Mouse (Mus musculus) ES-E14 (cell line): Measurements from ENCODE around the gene Lin54. TPM values are rescaled to one million over a fixed set of nuclear protein-coding genes. Genes with fewer than 3 reads are reported as not detected.
A peak's percentile ranks its signal among the peaks of the same experiment; 100 is the strongest.

ENCODE experiments used
- DNase-seq: peaks from one replicate; pipeline ENCODE4 v3.0.0-alpha.2; 2013; ENCODE audit warnings: low read depth, low spot score
- H3K27ac ChIP-seq: 2 replicates; pipeline ENCODE4 v1.5.1; 2012; ENCODE audit warnings: low read depth, mild to moderate bottlenecking, low read length, moderate library complexity, mixed read lengths; ENCODE audit not compliant: poor library complexity, insufficient read depth, severe bottlenecking
- H3K36me3 ChIP-seq: 2 replicates; pipeline ENCODE4 v1.6.1; 2012; ENCODE audit warnings: mild to moderate bottlenecking, low read length, moderate library complexity, mixed read lengths; ENCODE audit not compliant: control insufficient read depth, poor library complexity, insufficient read depth, severe bottlenecking
- H3K4me1 ChIP-seq, 2 experiments: fragments of 150-350 bp in 1 of 2; sonication (generic) in 1 of 2; 2 replicates each; pipeline ENCODE4 v1.6.1; 2012; ENCODE audit warnings: low read length in 2 of 2, mild to moderate bottlenecking in 1 of 2, mixed read lengths in 1 of 2; ENCODE audit not compliant: control insufficient read depth in 2 of 2, insufficient read depth in 2 of 2, poor library complexity in 1 of 2
- H3K4me3 ChIP-seq, 2 experiments: fragments of 150-350 bp in 1 of 2; sonication (generic) in 1 of 2; 2 replicates each; pipeline ENCODE4 v1.5.1; 2012; ENCODE audit warnings: low read length in 2 of 2, low read depth in 1 of 2, mild to moderate bottlenecking in 1 of 2, mixed read lengths in 1 of 2; ENCODE audit not compliant: insufficient read depth in 1 of 2, poor library complexity in 1 of 2, severe bottlenecking in 1 of 2
- H3K9ac ChIP-seq: 2 replicates; pipeline ENCODE4 v1.6.1; 2012; ENCODE audit warnings: low read depth, mild to moderate bottlenecking, low read length, mixed read lengths; ENCODE audit not compliant: poor library complexity, insufficient read depth, severe bottlenecking
- H3K9me3 ChIP-seq: fragments of 150-350 bp; sonication (generic); 2 replicates; pipeline ENCODE4 v1.6.1; 2012; ENCODE audit warnings: low read depth, mild to moderate bottlenecking, low read length; ENCODE audit not compliant: control insufficient read depth, insufficient read depth
- CHD2 ChIP-seq: IDR thresholded peaks from 2 replicates; pipeline ENCODE4 v1.6.1; 2014; ENCODE audit warnings: mild to moderate bottlenecking, low read depth, low read length, inconsistent platforms
- HCFC1 ChIP-seq: IDR thresholded peaks from 2 replicates; pipeline ENCODE4 v1.6.1; 2012; ENCODE audit warnings: low read length, inconsistent platforms, borderline replicate concordance; ENCODE audit not compliant: insufficient read depth
- MAFK ChIP-seq: IDR thresholded peaks from 2 replicates; pipeline ENCODE4 v1.6.1; 2014; ENCODE audit warnings: mild to moderate bottlenecking, low read depth, low read length, inconsistent platforms; ENCODE audit not compliant: insufficient read depth
- ZC3H11A ChIP-seq: IDR thresholded peaks from 2 replicates; pipeline ENCODE4 v1.6.1; 2012; ENCODE audit warnings: low read depth, mild to moderate bottlenecking, inconsistent platforms, low read length, borderline replicate concordance
- ZNF384 ChIP-seq: IDR thresholded peaks from 2 replicates; pipeline ENCODE4 v1.6.1; 2012; ENCODE audit warnings: low read depth, low read length, inconsistent platforms
- in situ Hi-C, 2 experiments: fragments of 600-800 bp; cut with MboI; formaldehyde crosslinking; loops; one replicate each; pipeline ENCODE4 v1.15.1; 2025; ENCODE audit warnings: low sequenced_read_pairs in 2 of 2, inconsistent platforms in 1 of 2; ENCODE audit not compliant: unreplicated experiment in 2 of 2
- total RNA-seq: library from RNA; depleted of rRNA; stranded (reverse); fragments of 300-350 nt; gene quantifications from 2 replicates; pipeline ENCODE4 v1.2.3, GENCODE M21; 2012

The Lin54 gene
- total RNA-seq, 1 experiment: 27.8 TPM

DNA sequence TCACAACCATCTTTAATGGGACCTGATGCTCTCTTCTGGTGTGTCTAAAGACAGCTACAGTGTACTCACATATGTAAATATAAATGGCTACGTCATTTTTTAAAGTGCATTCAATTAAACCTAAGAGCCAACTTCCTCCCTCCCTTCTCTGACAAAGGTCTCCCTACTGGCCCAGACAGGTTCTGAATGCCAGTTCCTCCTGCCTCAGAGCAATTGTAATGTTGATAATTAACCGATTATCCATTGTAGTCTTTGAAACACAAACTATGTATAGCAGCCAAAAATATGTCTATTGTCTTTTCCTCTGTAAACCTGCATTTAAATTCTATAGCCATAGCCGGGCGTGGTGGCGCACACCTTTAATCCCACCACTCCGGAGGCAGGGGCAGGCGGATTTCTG lies 33.1 kb downstream of the Lin54 start:
- peak; percentile 55 for DNase-seq
- in situ Hi-C loops: no loop called here
- Histone ChIP-seq H3K9me3 (no peaks in the 10 kb centered on the region), H3K27ac (no peak overlapping the region; the same call in 1 of the 2 replicates), H3K4me1 (peaks cover 5 to 8% of the 10 kb centered on the region in 2 experiments; a peak in 3 of 4 replicates), H3K9ac (no peak overlapping the region), H3K4me3 (no peak overlapping the region), H3K36me3 (peaks cover 2% of the 10 kb centered on the region; the same call in 1 of the 2 replicates)
- TF ChIP-seq HCFC1: no peak
- no peak for TF ChIP-seq ZNF384
- no peak for TF ChIP-seq MAFK
- no peak for TF ChIP-seq ZC3H11A
- TF ChIP-seq CHD2: no peak

DNA sequence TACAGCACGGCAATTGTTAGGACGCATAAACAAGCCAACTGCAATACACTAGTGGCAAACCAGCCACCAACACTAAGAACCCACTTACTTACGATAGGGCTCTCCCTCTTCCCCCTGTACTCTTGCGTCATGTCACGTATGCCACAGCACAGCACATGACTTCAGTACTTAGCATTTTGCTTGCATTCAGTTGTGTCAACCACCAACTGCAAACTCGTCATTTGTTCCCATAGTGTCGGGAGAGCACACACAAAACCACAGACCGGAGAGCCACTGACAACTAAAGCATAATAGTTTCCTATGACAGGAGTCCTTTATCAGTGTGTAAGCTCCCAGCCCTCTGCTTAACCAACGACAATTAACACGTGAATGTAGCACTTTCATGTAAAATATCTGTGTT lies 33.8 kb downstream of the Lin54 start:
- Histone ChIP-seq H3K4me1 (peaks cover 5 to 8% of the 10 kb centered on the region in 2 experiments; a peak in 3 of 4 replicates), H3K27ac (peak overlapping the region; percentile 57; the same call in 1 of the 2 replicates), H3K9me3 (no peaks in the 10 kb centered on the region), H3K9ac (no peak overlapping the region), H3K36me3 (no peaks in the 10 kb centered on the region), H3K4me3 (no peak overlapping the region)
- TF ChIP-seq MAFK (no peak), HCFC1 (no peak), ZC3H11A (no peak), CHD2 (no peak), ZNF384 (no peak)
- in situ Hi-C loops: no loop called here
- no peak for DNase-seq

DNA sequence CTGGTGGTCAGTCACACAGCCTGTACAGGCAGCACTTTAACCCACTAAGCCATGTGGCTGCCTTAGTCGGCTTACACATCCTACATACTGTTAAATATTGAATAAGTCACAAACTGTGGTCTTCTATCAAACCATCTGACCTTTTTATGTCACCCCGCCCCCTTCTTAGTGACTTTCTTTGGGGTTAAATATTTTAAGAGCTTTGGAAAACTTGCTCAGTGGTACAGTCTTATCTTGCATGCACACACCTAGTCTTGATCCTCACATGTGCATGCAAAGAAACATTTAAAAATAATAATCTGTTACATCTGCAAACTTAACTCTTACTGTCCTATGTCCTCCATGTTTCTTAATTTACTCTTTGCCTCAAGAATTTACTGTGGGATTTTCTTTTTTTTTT lies 38.1 kb downstream of the Lin54 start:
- no peak for TF ChIP-seq ZC3H11A
- no peak for TF ChIP-seq HCFC1
- no peak for TF ChIP-seq CHD2
- TF ChIP-seq MAFK: no peak
- TF ChIP-seq ZNF384: no peak
- in situ Hi-C loops: no loop called here
- Histone ChIP-seq H3K9ac (no peak overlapping the region), H3K36me3 (peaks cover 8% of the 10 kb centered on the region), H3K9me3 (no peaks in the 10 kb centered on the region), H3K4me1 (peaks cover 5 to 8% of the 10 kb centered on the region in 2 experiments; a peak in 3 of 4 replicates), H3K4me3 (no peak overlapping the region), H3K27ac (no peak overlapping the region)
- no peak for DNase-seq

DNA sequence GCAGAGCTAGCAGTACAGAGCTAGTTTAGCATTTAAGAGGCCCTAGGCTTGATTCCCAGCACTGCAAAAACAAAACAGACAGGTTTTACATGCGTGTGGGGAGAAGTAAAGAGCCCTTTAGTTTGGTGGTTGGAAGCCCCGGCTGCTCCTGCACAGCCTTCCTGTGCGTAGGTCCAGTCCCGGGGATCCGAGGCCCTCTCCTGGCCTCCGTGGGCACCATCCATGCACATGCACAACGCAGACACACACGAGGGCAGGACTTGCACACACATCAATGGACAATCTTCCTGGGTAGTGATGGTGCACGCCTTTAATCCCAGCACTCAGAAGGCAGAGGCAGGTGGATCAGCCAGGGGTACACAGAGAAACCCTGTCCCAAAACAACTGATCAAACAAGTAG lies 38.9 kb downstream of the Lin54 start:
- peaks cover 9% of the 10 kb centered on the region for H3K36me3 ChIP-seq
- no peak overlapping the region for H3K4me3 ChIP-seq
- H3K27ac ChIP-seq: no peak overlapping the region
- peaks cover under 1 to 6% of the 10 kb centered on the region in 2 experiments; a peak in 3 of 4 replicates for H3K4me1 ChIP-seq
- no peak overlapping the region for H3K9ac ChIP-seq
- no peak for DNase-seq
- no peaks in the 10 kb centered on the region for H3K9me3 ChIP-seq
- in situ Hi-C loops: no loop called here
- TF ChIP-seq ZNF384 (no peak), ZC3H11A (no peak), MAFK (no peak), CHD2 (no peak), HCFC1 (no peak)

DNA sequence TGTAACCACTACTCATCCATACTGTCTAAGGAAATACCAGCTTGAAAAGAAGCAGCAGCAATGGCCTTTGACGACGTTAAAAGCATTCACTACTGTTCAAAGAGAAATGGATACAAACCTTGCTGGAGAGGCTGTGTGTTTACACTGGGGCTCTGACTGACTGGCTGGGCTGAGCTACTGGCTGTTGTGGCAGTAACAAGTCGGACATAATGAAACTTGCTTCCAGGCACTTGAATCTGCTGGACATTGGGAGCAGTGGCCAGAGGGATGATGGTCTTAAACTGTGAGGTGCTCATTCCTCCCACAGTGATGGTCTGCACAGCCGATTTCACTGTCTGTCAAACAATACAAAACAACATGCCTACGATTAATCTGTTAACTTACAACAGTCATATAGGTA lies 41.0 kb downstream of the Lin54 start:
- H3K27ac ChIP-seq: no peak overlapping the region
- no peak overlapping the region for H3K9ac ChIP-seq
- H3K9me3 ChIP-seq: no peaks in the 10 kb centered on the region
- DNase-seq: no peak
- no peaks in the 10 kb centered on the region for H3K4me1 ChIP-seq
- H3K36me3 ChIP-seq: peaks cover 11% of the 10 kb centered on the region
- no peak overlapping the region for H3K4me3 ChIP-seq
- in situ Hi-C loops: no loop called here
- TF ChIP-seq CHD2 (no peak), HCFC1 (no peak), ZC3H11A (no peak), ZNF384 (no peak), MAFK (no peak)
